Mouse (Mus musculus): ENCODE results near the gene Tmed2. TPM values are rescaled to one million over a fixed set of nuclear protein-coding genes. Genes with fewer than 3 reads are reported as not detected.
A peak's percentile ranks its signal among the peaks of the same experiment; 100 is the strongest.

The Tmed2 gene
- polyA plus RNA-seq, 1 experiment from 2014 or later = 566 TPM

GRCm38 (mm10) chr5:124528791-124529190 lies 11.7 kb upstream of the Tmed2 start:
- WGBS = 26% methylated on average over 9 of the region's 9 CpGs
- peaks cover 37% of the 10 kb centered on the region for H3K4me1 ChIP-seq
- peak overlapping the region; percentile 52 for H3K27ac ChIP-seq (replicated peaks)
- H3K9me3 ChIP-seq (replicated peaks) = no peaks in the 10 kb centered on the region
- peak overlapping the region; percentile 86 for H3K4me3 ChIP-seq (replicated peaks)
- H3K9ac ChIP-seq = peak overlapping the region; percentile 45; the same call in 1 of the 2 replicates
- ATAC-seq (ENCODE audit: insufficient number of reproducible peaks, low FRiP score, low TSS enrichment, low read depth) = no peak
- no peaks in the 10 kb centered on the region for H3K27me3 ChIP-seq
- peak overlapping the region; percentile 80 for H3K4me2 ChIP-seq (replicated peaks)
- no peaks in the 10 kb centered on the region for H3K36me3 ChIP-seq

DNA sequence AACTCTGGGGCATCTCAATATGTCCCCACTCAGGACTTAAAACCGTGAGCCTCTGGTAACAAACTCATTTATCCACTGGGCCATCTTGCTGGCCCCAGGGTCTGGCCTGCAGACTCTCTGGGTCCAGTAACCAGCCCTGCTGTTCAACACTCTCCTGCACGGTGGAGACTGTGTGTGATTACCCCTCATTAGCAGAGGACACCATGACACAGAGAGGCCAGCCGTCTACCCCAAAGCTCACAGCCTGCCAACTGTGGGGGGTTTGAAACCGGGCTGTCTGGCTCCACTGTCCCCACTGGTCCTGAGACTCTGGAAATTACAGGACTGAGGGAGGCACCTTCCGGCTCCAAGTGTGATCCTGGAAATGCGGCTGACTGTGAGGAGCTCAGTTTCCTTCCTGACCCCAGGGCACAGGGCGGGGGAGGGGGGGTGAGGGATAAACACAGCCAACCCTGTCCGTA lies 11.3 kb upstream of the Tmed2 start:
- Histone ChIP-seq H3K27ac (replicated peaks) (peak overlapping the region; percentile 52), H3K4me1 (peaks cover 37% of the 10 kb centered on the region), H3K9me3 (replicated peaks) (no peaks in the 10 kb centered on the region), H3K27me3 (no peaks in the 10 kb centered on the region), H3K36me3 (no peaks in the 10 kb centered on the region), H3K4me2 (replicated peaks) (peak overlapping the region; percentile 80), H3K9ac (0 out of 2 replicates have a peak overlapping the region, but pooled peaks have one; percentile 45), H3K4me3 (replicated peaks) (peak overlapping the region; percentile 86)
- no peak for ATAC-seq (ENCODE audit: insufficient number of reproducible peaks, low FRiP score, low TSS enrichment, low read depth)
- WGBS = 11% methylated on average over 8 of the region's 8 CpGs

GRCm38 (mm10) chr5:124529697-124530096 lies 10.8 kb upstream of the Tmed2 start:
- Histone ChIP-seq H3K4me3 (replicated peaks) (peak overlapping the region; percentile 86), H3K9me3 (replicated peaks) (no peaks in the 10 kb centered on the region), H3K27ac (replicated peaks) (peak overlapping the region; percentile 52; the same call in 1 of the 2 replicates), H3K4me1 (peaks cover 37% of the 10 kb centered on the region), H3K4me2 (replicated peaks) (peak overlapping the region; percentile 80), H3K27me3 (no peaks in the 10 kb centered on the region), H3K36me3 (no peaks in the 10 kb centered on the region), H3K9ac (no peak overlapping the region)
- 31% methylated on average over 8 of the region's 8 CpGs for WGBS
- no peak for ATAC-seq (ENCODE audit: insufficient number of reproducible peaks, low FRiP score, low TSS enrichment, low read depth)

- WGBS = under 1% methylated on average over 89 of the region's 96 CpGs
- no peaks in the 10 kb centered on the region for H3K9me3 ChIP-seq (replicated peaks)
- peak within 1 kb of the TSS; percentile 58 for H3K9ac ChIP-seq
- H3K27me3 ChIP-seq = no peaks in the 10 kb centered on the region
- peak within 1 kb of the TSS; percentile 86 for H3K4me3 ChIP-seq (replicated peaks)
- peak within 1 kb of the TSS; percentile 86 for H3K27ac ChIP-seq (replicated peaks)
- no peaks in the 10 kb centered on the region for H3K36me3 ChIP-seq
- ATAC-seq (ENCODE audit: insufficient number of reproducible peaks, low FRiP score, low TSS enrichment, low read depth) = peak; percentile 92
- H3K4me2 ChIP-seq (replicated peaks) = peak within 1 kb of the TSS; percentile 80
- peaks cover 37% of the 10 kb centered on the region for H3K4me1 ChIP-seq
Observed at GRCm38 (mm10) chr5:124530655-124531582, 9.6 kb upstream of the Tmed2 start, which contains the start of gene Rilpl1. Rilpl1 (minus strand) TSS chr5:124531391.

DNA sequence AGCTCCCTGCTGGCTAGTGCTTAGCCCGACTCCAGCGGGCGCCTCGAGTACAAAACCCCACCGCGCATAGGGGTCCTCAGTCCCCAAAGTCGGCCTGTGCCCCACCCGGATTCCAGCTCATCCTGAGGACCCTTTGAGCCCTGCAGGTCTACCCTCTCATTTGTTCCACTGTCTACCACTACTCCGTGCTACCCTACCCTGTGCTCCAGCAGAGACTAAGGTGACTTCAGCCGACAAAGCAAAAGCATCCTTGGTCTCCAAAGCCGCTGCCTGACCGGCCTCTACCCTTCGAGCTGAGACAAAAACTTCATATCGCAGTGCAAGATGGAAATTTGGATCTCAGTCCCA lies 8.9 kb upstream of the Tmed2 start:
- Histone ChIP-seq H3K4me1 (peaks cover 37% of the 10 kb centered on the region), H3K4me2 (replicated peaks) (peak overlapping the region; percentile 80), H3K27ac (replicated peaks) (peak overlapping the region; percentile 86), H3K36me3 (no peaks in the 10 kb centered on the region), H3K9me3 (replicated peaks) (no peaks in the 10 kb centered on the region), H3K9ac (peak overlapping the region; percentile 58), H3K4me3 (replicated peaks) (peak overlapping the region; percentile 86), H3K27me3 (no peaks in the 10 kb centered on the region)
- 15% methylated on average over 14 of the region's 14 CpGs for WGBS
- 0 out of 2 replicates have a peak, but pooled peaks have one; percentile 2 for ATAC-seq (ENCODE audit: insufficient number of reproducible peaks, low FRiP score, low TSS enrichment, low read depth)

DNA sequence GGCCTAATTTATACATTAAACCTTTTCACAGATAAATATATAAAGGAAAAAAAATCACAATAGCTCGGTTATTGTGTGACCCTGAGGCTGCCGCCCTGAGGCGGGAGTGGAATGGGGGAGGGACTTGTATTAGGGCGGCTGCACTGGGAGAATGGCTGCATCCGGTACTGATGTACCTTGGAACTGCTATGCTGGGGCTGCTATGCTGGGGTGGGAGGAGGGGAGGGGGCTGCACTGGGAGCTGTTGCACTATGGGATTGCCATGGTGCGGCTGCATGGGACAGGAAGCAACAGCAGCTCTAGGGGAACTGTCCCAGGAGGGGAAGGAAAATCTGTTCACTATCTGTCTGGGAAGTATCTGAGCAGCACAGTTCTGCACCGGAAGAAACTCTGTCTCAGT lies 8.0 kb upstream of the Tmed2 start:
- no peaks in the 10 kb centered on the region for H3K36me3 ChIP-seq
- H3K27ac ChIP-seq (replicated peaks) = no peak overlapping the region
- WGBS = 22% methylated on average over 7 of the region's 7 CpGs
- H3K4me1 ChIP-seq = peaks cover 42% of the 10 kb centered on the region
- H3K9ac ChIP-seq = no peak overlapping the region
- H3K4me3 ChIP-seq (replicated peaks) = no peak overlapping the region
- H3K27me3 ChIP-seq = no peaks in the 10 kb centered on the region
- H3K4me2 ChIP-seq (replicated peaks) = no peak overlapping the region
- H3K9me3 ChIP-seq (replicated peaks) = no peaks in the 10 kb centered on the region
- no peak for ATAC-seq (ENCODE audit: insufficient number of reproducible peaks, low FRiP score, low TSS enrichment, low read depth)

DNA sequence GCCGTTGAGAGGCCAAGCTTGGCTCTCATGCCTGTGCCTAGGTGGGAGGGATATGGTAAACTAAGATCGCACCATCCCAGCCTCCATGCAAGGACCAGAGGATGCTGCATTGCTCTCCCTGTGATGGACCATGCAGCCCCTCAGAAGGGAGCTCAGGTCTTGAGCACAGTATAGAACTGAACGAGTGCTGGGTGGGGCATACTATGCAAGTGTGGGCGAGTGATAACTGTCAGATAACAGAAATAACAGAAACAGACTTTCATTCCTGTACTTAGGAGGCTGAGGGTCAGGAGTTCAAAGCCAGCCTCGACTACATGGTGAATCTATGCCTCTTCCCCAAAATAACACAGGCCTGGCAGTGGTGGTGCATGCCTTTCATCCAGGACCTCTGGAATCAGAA lies 5.5 kb upstream of the Tmed2 start:
- no peak for ATAC-seq (ENCODE audit: insufficient number of reproducible peaks, low FRiP score, low TSS enrichment, low read depth)
- Histone ChIP-seq H3K36me3 (no peaks in the 10 kb centered on the region), H3K4me2 (replicated peaks) (no peak overlapping the region), H3K27ac (replicated peaks) (no peak overlapping the region), H3K4me3 (replicated peaks) (no peak overlapping the region), H3K9ac (no peak overlapping the region), H3K27me3 (no peaks in the 10 kb centered on the region), H3K4me1 (peaks cover 21% of the 10 kb centered on the region), H3K9me3 (replicated peaks) (no peaks in the 10 kb centered on the region)
- WGBS = 69% methylated on average over 5 of the region's 5 CpGs

- peaks cover 11% of the 10 kb centered on the region for H3K4me1 ChIP-seq
- no peaks in the 10 kb centered on the region for H3K36me3 ChIP-seq
- H3K4me2 ChIP-seq (replicated peaks) = peak overlapping the region; percentile 44
- 0 out of 2 replicates have a peak overlapping the region, but pooled peaks have one; percentile 2 for H3K27ac ChIP-seq (replicated peaks)
- WGBS = 6% methylated on average over 17 of the region's 17 CpGs
- peak overlapping the region; percentile 23 for H3K4me3 ChIP-seq (replicated peaks)
- no peaks in the 10 kb centered on the region for H3K27me3 ChIP-seq
- no peaks in the 10 kb centered on the region for H3K9me3 ChIP-seq (replicated peaks)
- H3K9ac ChIP-seq = no peak overlapping the region; the same call in 1 of the 2 replicates
- ATAC-seq (ENCODE audit: insufficient number of reproducible peaks, low FRiP score, low TSS enrichment, low read depth) = no peak
Observed at GRCm38 (mm10) chr5:124536776-124537175, 3.7 kb upstream of the Tmed2 start.

DNA sequence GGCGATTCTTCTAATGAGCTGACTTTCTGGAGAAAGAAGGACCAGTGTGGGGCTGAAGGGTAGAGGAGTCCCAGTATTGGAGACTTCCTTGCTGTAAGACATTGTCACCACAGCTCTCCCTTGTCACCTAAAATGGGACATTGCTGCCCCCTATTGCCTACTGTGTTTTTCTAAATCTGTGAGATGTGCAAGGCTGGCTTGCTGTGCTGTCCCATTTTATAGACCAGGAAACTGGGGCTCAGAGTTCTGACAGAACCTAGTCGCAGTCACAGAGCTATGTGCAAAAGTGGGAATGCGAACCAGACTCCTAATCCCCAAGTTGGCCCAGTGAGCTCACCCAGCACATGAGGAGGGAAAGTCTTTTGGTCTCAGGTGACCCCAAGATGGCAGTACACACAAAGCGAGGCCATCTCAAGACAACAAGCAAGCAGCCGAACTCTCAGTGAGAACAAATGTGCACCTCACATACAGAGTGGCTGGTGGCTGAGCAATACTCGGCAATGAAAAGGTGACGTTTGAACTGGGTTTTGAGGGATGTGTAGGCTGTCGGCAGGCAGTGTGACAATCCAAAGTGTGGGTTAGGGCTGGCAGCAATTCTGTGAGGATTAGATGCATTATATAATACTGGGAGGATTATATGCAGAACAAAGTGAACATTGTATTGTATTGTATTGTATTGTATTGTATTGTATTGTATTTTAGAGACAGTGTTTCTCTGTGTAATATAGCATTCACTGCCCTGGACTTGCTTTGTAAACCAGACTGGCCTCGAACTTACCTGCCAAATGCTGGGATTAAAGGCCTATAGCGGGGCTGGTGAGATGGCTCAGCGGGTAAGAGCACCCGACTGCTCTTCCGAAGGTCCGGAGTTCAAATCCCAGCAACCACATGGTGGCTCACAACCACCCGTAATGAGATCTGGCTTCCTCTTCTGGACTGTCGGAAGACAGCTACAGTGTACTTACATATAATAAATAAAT lies 1.4 kb upstream of the Tmed2 start:
- peaks cover 16% of the 10 kb centered on the region for H3K4me1 ChIP-seq
- no peak overlapping the region for H3K4me3 ChIP-seq (replicated peaks)
- peaks cover 9% of the 10 kb centered on the region for H3K36me3 ChIP-seq
- ATAC-seq (ENCODE audit: insufficient number of reproducible peaks, low FRiP score, low TSS enrichment, low read depth) = no peak
- no peaks in the 10 kb centered on the region for H3K27me3 ChIP-seq
- H3K27ac ChIP-seq (replicated peaks) = no peak overlapping the region
- H3K9me3 ChIP-seq (replicated peaks) = no peaks in the 10 kb centered on the region
- H3K9ac ChIP-seq = no peak overlapping the region
- WGBS = 75% methylated on average over 16 of the region's 16 CpGs
- H3K4me2 ChIP-seq (replicated peaks) = no peak overlapping the region

- Histone ChIP-seq H3K9ac (no peak overlapping the region), H3K4me1 (peaks cover 18% of the 10 kb centered on the region), H3K27ac (replicated peaks) (peak overlapping the region; percentile 89; the same call in 1 of the 2 replicates), H3K36me3 (peaks cover 17% of the 10 kb centered on the region), H3K27me3 (no peaks in the 10 kb centered on the region), H3K4me3 (replicated peaks) (peak overlapping the region; percentile 96), H3K4me2 (replicated peaks) (peak overlapping the region; percentile 43), H3K9me3 (replicated peaks) (no peaks in the 10 kb centered on the region)
- no peak for ATAC-seq (ENCODE audit: insufficient number of reproducible peaks, low FRiP score, low TSS enrichment, low read depth)
- WGBS = 73% methylated on average over 4 of the region's 4 CpGs
Observed at GRCm38 (mm10) chr5:124539905-124540304, 590 bp upstream of the Tmed2 start.
